Mouse (Mus musculus) CD8-positive naive resting alpha-beta T cell, adult 2 months (primary cell): ENCODE measurements around the gene Zfp64.

Experiments used
- DNase-seq, 2 experiments: peaks; one replicate each; pipeline ENCODE4 v3.0.0; 2022; ENCODE audit warnings: low read depth in 2 of 2, low spot score in 2 of 2

Zfp64 gene

DNA sequence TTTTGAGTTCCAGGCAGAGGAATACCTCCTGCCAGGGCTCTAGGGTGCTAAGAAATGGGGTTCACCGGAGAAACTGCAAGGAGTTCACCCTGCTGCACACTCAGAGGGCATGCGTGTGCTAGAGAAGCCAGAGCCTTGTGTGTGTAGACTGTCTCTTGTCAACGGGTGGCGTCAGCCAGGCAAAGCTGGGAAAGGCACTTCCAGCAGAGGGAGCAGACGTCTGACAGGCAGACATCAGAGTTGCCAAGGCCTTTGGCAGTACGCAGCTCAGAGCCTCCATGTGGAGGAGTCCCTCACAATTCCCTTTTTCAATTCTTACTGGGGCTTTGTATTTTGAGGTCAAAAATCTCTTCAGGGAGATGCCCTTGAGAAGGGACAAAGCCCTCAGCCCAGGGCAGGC is 6.9 kb downstream of the Zfp64 start:
- DNase-seq, result no peak

DNA sequence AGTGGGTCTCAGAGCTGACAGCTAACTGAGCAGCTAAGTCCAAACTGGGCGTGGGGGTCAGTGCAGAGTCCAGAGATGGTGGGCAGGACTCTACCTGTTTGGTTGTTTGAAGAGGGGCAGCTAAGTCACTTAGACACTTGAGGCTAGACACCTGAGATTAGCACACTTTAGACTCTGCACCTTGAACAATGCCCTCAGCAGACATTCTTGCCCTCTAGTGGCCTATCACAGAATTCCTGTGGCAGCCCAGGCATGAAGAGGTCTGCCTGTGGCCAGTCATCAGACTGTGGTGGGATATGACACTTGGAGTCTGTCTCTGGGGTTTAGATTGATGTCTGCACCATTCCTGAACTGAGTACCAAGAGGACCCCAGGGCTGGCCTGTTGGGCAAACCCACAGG is 7.7 kb downstream of the Zfp64 start:
- DNase-seq, result no peak

DNA sequence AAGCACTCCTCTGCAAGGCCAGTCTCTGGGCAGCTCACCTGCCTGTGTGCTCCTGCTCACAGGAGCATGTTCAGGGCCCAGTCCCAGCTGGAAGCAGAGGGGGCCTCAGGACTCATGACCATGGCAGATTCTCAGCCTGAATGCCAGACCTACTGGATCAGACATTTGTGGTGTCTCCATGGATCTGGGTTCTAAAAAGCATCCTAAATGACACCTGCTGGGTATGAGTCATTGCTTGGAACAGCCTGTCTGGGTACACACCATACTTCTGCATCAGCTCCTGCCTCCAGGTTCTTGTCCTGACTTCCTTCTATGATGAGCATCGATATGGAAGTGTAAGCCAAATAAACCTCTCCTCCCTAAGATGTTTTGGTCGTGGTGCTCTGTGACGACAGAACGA is 11.4 kb downstream of the Zfp64 start:
- DNase-seq, result no peak

DNA sequence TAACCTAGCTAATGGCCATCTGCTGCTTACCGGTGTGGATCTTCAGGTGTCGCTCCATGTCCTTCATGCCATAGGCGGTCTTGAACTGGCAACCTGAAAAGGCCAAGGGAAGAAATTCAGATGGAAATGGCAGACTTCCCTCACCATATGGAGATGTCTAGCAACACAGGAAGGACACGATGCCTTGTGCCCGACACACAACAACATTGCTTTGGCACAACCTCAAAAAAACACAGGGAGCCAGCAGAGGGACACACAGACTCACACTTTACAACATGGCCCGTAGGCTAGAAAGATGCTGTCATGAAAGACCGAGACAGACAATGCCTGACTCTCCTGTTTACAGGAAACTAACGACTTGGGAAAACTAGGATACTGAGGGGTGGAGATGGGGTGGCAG is 15.4 kb downstream of the Zfp64 start:
- DNase-seq, result no peak

DNA sequence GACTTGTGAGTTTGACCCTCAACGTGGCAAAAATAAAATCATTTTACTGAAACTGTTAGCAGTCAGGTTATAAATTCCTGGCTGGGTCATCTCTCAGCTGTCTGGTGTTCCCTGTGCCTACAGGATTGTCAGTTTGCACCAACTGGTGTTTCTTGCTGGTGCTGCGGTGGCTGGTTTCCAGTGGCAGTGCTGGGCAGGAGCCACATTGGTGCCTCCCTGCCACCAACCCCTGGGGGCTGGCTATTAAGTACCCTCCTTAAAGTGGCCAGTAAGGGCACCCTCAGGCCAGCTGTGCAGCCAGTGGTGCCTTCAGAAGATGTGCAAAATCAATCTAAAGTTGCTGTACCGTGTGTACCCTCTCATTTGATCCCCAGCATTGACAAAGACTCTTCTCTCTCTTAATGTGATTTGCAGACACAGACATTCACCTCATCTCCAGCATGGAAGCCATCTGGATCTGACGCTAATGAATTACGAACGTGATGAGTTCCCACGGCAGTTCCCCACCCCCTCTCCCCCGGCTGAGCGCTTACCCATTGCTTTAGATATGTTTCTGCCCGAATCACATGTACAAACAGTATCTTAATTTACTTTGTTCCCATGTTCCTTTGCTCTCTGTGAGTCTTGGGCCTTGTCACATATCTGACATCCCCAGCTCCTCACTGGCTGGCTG is 16.0 kb downstream of the Zfp64 start:
- DNase-seq, result no peak

DNA sequence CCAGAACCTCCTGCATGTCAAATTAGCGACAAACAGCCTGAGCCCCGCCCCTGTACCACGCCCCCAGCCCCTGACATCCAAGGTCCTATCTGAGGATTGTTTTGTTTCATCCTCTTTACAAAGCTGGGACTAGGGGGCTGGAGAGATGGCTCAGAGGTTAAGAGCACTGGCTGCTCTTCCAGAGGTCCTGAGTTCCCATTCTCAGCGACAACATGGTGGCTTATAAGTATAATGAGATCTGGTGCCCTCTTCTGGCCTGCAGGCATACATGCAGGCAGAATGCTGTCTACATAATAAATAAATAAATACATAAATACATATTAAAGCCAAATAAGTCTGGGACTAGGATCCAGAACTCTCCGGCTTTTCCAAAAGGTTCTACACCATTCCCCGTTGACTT is 18.5 kb downstream of the Zfp64 start:
- DNase-seq, result no peak

DNA sequence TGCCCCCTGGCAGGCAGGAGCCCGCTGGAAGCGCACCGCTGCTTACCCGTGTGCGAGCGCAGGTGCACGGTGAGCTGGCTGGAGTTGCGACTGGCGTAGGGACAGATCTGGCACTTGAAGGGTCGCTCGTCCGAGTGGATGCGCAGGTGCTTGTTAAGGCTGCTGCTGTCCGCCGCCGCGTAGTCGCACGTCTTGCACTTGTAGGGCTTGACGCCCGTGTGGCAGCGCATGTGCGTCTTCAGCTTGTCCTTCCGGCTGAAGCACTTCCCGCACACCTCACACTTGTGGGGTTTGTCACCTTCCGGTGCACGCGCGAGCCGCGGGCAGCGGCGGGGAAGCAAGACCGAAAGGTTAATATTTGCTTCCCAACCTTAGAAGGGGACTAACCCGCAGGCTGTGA is 20.2 kb downstream of the Zfp64 start:
- no peak for DNase-seq

DNA sequence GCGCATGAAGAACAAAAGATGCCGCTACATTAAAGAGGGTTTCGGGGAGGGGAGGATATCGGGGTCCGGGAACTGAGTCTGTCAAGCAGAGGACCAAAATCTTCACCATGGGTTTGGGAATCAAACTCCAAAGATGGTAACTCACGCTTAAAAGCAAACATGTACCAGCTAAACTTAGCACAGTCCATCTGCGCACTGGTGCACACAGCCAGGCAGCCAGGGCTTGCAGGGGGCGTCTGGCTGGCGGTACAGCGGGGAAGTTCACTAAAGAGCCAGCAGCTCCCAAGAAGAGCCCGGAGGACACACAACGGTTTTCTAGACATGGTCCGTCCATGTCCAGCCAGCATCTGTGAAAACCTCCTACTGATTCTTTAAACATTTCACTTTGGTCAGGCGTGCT is 23.7 kb downstream of the Zfp64 start:
- DNase-seq, result no peak

DNA sequence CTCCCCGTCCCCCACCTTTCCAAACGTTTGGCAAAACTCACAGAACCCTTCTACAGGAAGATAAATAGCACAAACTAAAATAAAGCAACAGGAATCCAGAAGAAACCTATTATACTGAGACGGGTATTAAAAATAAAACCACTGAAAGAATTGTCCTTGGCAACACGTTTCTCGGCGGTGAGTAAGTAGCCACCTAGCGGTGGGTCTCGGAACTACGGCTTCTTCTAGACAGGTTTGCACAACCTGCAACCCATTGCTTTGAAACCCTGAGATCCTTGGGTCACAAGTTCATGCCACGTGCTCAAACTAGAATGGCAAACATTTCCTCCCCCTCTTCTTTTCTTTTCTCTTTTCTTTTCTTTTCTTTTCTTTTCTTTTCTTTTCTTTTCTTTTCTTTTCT is 25.7 kb downstream of the Zfp64 start:
- peak; percentile 50 to 58 for DNase-seq

DNA sequence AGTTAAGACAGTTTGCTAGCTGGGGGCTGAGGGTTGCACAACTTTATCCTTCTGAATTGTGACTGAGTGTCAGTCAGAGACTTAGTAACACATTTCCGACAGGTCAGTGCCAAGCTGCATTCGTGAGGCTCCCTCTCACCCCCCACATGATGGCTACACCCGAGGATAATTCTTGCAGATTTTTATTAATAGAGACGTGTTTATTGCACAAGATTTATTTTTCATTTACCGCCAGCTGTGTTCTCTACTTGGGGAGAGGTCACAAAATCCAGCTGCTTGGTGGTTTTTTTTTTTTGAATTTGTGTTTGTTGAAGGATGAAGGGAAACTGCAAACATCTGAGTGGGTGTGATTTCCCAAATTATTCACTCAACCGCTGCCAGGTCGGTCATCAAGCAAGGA is 28.0 kb downstream of the Zfp64 start:
- DNase-seq, result no peak

DNA sequence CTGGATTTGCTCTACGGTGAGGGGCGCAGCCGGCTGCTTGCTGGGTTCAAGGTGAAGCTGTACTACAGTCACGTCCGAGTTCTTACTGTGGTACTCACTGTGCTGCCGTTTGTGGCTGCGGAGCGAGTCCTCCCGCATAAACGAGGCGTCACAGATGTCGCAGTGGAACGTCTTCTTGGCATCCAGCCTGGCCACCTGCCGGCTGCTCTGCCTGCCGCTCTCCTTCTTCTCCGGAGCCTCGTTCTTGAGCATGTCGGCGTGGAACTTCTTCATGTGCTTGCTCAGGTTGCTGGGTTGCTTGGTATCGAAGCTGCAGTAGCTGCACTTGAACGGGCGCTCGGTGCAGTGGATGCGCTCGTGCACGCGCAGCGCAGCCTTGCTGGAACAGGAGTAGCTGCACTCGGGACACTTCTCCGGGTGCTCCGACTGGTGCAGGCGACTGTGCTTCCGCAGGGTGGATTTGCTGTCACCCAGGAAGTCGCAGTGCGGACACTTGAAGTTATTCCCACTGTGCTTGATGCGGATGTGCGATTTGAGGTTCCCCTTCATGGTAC is 29.1 kb downstream of the Zfp64 start:
- DNase-seq, result no peak

DNA sequence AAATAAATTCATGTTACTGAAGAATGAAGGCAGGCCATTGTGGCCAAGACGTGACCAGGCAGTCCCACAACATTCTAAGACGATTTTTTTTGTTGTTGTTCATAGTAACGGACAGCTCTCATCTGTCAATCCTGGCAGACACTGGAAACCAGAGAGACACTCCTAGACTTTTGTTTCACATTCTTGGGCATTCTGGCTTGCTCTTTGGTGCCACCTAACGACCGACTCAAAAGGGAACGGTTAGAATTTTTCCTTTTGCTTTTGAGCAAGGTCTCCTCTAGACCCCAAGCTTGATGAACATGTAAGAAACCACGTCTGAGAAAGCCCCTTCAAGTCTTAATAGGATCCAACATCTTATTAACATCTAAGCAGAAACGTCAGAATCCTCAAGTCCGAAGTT is 31.7 kb downstream of the Zfp64 start:
- DNase-seq, result no peak

DNA sequence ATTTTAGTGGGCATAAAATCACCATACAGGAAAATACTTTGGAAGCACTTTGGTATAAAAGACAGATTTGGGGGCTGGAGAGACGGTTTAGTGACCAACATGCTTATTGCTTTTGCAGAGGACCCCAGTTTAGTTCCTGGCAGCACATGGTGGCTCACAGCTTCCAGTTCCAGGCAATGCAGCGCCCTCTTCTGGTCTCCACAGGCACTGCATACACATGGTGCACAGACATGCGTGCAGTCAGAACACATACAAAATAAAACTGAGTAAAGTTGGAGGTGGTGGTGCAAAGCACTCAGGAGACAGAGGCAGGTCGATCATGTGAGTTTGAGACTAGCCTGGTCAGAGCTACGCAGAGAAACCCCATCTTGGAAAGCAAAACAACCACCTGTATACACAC is 32.9 kb downstream of the Zfp64 start:
- DNase-seq, result no peak

DNA sequence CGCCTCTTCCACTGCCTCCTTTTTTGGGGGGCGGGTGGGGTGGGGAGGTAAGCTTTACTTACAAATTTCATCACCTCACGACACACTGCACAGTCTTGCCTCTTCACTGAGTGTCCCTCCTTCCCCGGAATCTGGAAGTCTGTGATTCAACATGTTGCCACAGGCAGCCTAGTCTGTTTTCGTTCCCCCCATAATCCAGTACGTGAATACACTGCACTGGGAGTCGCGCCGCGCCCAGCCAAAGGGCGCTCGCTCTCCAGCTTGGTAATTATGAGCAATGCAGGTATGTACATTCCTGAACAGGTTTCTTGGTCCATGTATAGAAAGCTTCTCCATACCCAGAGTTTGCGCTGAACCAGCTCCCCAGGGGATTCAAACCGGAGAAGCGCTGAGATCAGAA is 35.4 kb downstream of the Zfp64 start:
- no peak for DNase-seq

DNA sequence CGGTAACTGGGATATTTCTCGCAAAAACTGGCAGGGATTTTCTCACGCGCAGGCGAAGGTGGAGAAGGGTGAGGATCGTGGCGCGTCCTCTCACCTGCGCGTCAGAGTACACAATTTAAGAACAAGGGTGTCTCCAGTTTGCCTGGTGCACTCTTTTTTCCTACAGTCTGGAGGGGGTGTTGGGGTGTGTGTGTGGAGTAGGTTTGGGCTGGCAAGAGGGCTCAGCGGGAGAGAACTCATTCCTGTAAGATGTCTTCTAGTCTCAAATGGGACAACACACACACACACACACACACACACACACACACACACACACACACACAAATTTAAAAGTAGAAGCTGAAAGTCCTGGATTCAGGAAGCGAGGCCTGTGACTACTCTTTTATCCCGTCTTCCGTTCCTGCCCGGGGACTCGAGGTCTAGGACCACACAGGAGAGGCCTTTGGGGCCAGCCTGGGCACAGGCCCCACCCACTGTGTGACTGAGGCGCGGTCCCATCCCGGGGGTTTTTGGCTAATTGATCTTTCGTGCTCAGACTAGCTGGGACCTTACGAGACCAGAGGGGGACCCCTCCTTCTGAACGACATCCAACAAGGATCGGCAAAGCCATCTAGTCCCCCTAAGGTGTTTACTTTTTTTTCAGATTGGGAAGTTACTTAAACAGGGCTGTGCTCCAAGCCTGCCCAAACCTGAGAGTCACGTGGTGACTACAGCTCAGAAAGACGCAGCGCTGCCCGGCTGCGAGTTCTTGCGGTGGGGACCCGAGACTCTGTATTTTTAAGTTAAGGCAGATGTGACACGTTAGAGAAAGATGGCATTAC is 42.3 kb downstream of the Zfp64 start:
- DNase-seq, result no peak

DNA sequence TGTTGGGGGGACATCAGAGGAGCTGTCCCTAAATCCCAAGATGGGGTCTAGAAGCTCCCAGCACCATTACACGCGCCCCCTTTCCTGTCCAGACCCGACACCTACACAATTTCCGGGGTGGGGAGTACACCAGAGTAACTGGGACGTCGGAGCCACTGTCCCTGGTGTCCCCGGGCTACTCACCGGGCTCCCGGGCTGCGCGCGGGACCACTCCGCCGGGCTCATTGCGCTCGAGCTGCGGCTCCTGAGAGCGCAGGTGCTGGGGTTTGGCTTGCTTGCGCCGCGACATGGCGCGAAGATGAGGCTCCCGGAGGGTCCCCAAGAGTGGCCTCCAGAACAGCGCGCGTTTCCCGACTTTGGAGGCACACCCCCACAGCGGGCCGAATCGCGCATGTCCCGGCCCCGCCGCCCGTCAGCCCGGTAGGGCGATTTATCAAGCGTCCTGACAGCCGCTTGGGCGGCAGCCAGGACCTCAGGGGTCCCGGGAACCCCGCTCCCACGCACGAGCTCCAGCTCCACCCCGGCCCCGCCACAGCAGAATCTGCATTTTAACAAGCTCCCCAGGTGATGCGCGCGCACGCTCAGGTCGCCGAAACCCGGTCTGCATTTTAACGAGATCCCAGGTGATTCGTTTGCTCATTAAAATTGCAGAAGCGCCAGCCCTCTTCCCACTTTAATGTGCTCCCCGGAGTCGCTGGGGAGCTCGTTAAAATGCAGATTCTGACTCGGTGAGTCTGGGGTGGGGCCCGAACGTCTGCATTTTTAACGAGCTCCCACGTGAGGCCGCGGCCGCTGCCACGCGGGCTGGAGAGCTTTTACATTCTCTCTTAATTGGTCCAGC is 43.1 kb downstream of the Zfp64 start:
- no peak for DNase-seq

DNA sequence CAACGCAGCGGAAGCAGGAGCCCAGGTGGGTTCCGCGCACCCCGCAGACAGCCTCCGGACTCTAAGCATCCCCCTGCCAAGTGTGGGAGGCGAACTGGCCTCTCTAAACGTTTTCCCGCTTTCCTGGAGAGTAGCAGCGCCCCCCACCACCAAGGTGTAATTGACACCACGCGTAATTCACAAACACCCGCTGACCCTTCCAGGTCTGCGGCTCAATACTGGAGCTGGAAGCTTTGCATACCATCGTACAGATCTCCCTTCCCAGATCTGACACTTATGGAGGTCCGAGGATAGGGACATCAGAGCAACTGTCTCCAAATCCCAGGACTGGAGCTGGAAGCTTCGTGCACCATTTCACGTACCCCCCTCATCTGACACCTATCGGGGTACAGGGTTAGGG is 43.9 kb downstream of the Zfp64 start:
- DNase-seq, result no peak

DNA sequence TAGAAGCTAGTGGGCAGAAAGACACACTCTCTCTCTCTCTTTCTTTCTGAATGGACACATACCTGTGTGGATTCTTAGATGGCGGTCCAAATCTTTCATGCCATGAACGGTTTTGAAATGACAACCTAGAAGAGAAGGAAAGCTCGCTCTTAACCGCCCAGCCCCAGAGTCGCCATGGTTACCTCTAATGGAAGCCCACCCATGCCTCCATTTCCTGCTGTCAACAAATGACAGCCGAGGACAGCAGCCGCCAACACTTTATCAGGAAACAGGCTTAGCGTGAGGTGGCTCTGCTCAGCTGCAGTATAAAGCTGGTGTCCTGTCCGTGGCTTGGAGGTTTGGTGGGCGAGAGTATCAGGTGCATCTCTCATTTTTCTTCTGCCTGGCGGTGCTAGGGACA is 49.4 kb downstream of the Zfp64 start:
- no peak for DNase-seq

DNA sequence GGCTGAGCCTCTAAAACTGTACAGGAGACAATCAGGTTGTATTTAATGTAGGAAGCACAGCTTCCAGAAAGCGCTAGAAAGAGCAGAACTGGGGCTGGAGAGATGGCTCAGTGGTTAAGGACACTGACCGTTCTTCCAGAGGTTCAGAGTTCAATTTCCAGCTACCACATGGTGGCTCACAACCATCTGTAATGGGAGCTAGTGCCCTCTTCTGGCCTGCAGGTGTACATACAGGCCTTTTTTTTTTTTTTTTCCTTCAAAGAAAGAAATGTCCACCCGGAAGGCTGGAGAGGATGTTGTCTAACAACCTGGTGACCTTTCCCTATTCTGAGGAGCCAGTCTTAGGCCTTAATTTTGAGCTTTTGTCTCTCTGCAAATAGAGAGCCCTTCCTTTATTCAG is 50.5 kb downstream of the Zfp64 start:
- DNase-seq, result no peak

DNA sequence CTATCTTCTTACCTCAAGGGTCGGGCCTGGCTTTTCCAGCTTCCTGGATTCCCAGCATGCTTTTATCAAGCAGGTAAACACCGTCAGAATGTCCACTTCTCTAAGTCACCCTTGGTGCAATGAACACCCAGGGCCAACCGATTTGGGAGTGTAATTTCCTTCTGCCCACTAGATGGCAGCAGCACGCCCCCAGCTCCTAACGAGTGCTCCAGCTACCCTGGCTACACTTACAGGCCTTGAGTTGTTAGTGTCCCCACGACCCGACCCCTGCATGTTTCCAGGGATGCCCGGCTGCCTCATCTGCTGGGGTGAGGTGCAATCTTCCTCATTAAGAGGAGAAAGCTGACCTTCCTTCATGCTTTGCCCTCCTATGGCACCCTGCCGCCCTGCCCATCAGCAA is 51.2 kb downstream of the Zfp64 start:
- peak; percentile 21 to 41 for DNase-seq

DNA sequence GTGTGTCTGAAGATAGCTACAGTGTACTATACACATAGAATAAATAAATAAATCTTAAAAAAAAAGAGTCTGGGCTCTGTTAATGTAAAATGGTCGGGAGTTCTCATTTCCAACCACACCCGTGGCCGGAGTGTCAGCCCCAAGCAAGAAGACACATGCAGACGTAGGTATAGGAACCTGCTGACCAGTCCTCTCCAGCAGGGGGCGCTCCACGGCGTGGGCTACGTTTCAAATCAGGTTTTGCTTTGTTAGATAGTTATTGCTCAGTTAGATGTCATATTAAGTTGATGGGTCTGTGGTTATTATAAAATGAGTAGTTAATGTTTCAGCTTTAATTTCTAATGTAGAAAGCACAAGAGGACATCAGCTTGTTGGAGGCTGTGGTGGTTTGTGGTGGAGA is 52.8 kb downstream of the Zfp64 start:
- DNase-seq, result peak; percentile 40 to 47

DNA sequence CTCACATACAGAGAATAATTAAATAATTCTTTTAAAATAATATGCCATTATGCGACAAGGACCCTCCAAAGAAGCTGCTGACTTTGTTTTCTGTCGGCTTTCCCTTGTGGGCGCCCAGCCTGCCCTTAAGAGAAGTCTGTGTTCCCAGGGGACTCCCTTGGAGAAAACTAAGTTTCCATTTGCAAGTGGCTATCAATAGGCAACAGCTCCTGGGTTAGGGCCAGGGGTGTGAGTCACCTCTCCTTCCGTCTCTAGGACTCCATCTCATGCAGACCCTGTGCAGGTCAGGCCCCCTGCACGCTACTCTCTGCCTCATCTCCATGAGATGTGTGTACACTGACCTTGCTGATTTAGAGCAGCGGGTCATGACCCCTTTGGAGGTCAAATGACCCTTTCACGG is 57.5 kb downstream of the Zfp64 start:
- no peak for DNase-seq
